Mouse (Mus musculus) embryonic fibroblast, embryonic 13.5 days (primary cell): ENCODE measurements at regions not wholly inside any gene's neighbourhood (a gene's known extent, or its start where the extent isn't known, plus 50 kb on each side); places are given as distances from the start of the nearest gene placed in this dataset.

Experiments used
- H3K27ac ChIP-seq: 2 replicates; pipeline ENCODE4 v1.5.1; 2012; ENCODE audit warnings: low read length, control low read depth, inconsistent platforms; ENCODE audit not compliant: insufficient read depth
- H3K4me1 ChIP-seq: 2 replicates; pipeline ENCODE4 v1.6.1; 2011; ENCODE audit warnings: low read length; ENCODE audit not compliant: control insufficient read depth, insufficient read depth
- H3K4me3 ChIP-seq: 2 replicates; pipeline ENCODE4 v1.5.1; 2011; ENCODE audit warnings: mild to moderate bottlenecking, control low read depth, low read length; ENCODE audit not compliant: insufficient read depth
- CTCF ChIP-seq: IDR thresholded peaks from 2 replicates; pipeline ENCODE4 v1.5.1; 2011; ENCODE audit warnings: mild to moderate bottlenecking, control low read depth, low read length, moderate library complexity, borderline replicate concordance; ENCODE audit not compliant: insufficient read depth
- POLR2A ChIP-seq: IDR thresholded peaks from 2 replicates; pipeline ENCODE4 v1.6.1; 2011; ENCODE audit warnings: low read depth, mild to moderate bottlenecking, control low read depth, low read length, moderate library complexity

DNA sequence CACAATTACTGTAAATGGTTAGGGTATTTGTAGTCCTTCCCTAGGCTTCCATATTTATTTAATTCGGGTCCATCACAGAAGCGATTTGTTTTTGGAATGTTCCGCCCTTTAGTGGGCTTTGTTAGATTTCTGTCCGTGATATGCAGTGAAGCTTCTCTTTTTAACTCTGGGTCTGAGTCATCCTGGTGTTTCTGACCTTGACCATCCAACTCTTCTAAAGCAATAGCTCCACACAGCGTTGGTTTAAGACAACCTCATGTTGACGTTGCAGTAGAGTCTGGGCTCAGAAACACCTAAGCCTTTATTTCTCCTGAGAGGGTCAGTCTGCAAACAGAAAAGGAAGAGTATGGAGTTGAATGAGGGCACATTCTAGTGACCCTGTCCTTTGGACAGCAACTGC is 107.4 kb upstream of the Kcna4 start:
- Histone ChIP-seq H3K4me1 (no peaks in the 10 kb centered on the region), H3K27ac (no peak overlapping the region), H3K4me3 (no peak overlapping the region)
- no peak for TF ChIP-seq POLR2A
- no peak for TF ChIP-seq CTCF

DNA sequence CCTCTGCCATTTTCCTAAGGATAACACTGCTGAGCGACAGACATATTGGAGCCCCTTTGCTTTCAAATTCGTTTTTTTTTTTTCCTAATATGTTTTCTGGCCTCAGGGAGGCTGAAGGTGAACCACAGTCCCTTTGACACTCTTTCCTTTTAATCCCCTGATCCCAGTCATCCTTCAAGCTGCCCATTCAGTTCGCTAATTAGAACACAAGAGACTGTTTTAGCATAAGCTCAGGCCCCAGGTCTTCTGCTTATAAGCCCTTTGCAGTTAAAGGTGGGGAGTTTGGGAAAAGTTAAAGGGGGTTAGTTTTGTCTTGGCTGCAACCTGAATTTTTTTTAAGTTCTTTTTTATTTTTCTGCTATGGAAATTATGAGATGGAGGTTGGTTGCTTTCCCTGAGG is 105.6 kb upstream of the Kcna4 start:
- no peak for TF ChIP-seq POLR2A
- no peak for TF ChIP-seq CTCF
- no peak overlapping the region for H3K27ac ChIP-seq
- H3K4me3 ChIP-seq = no peak overlapping the region
- H3K4me1 ChIP-seq = no peaks in the 10 kb centered on the region

DNA sequence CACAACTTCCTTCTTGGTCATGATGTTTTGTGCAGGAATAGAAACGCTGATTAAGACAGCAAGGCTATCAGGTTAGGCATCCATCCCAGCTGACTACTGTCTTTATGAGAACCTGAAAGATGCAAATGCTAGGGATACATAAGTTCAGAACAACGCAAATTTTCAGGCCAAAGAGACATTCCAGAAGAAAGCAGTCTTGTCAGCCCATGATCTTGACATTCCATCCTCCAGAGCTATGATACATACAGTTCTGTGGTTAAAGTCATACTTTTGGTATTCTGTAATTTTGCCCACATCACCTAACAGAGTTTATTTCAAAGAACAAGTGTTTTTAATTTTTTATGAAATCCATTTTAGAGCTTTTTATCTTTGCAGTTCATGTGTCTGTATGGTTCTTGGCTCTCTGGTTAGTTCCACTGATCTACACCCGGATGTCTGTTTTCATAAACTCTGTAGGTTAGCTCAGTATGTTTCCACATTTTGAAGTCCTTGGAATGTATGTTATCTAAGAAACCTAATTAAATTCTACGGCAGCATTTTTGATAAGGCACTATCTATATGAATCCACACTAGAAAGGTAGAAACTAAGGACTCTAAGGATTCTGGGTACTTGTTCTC is 88.5 kb upstream of the Kcna4 start:
- Histone ChIP-seq H3K4me1 (peaks cover 5% of the 10 kb centered on the region), H3K27ac (peak overlapping the region; percentile 79), H3K4me3 (no peak overlapping the region)
- TF ChIP-seq POLR2A = no peak
- no peak for TF ChIP-seq CTCF

DNA sequence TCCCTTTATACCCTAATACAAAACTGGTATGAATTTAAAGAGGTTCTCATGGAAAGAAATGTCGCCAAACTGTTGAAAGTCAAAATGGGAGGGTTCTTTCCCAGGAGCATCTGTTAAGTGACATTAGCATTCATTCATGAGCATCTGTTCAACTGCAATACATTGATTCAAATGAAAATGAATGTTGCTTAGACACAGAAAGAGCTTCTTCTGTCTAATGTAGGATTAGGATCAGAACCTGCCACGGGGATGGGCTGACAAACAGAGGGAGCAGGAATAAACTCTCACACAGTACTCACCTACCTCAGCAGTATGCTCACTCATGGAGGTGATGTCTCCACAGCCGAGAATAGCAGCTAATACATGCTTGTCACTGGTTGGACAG is 88.0 kb upstream of the Kcna4 start:
- peak overlapping the region; percentile 42 for H3K27ac ChIP-seq
- no peak overlapping the region for H3K4me3 ChIP-seq
- peaks cover 5% of the 10 kb centered on the region for H3K4me1 ChIP-seq
- TF ChIP-seq POLR2A = no peak
- TF ChIP-seq CTCF = no peak

DNA sequence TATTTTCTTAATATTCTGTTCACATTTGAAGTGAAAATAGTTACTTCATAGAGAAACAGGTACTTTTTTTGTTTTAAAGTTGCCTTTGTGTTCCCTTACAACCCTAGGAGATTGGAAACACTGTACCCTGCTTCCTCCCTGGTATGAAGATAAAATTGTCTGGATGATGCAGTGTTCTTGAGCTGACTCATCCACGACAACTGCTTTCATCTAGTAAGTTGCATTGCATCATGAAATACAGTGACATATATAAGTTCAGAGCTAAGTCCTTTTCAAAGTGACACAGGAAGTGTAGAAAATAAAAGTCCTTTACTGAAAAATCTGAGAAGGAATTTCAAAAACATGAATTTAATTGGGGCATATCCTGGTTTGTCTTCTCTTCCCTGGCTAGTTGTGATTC is 68.9 kb upstream of the Kcna4 start:
- TF ChIP-seq POLR2A (no peak), CTCF (no peak)
- no peak overlapping the region for H3K4me3 ChIP-seq
- no peak overlapping the region for H3K27ac ChIP-seq
- H3K4me1 ChIP-seq = no peaks in the 10 kb centered on the region

DNA sequence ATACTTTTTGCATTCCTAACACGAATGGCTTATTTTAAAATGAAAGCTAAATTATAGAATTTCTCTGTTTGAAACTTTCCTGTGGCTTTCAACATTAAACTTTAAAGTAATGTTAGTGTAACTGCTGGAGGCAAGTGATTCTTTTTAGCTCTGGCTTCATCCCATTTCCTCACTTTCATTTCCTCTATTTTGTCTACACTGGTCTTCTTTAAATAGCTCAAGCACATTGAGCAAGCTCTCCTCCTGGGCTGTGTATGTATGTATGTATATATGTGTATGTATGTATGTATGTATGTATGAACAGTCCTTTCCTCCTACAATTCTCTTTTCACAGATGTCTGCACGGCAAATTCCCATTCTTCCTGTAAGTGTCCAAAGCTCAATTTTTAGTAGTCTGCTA is 65.8 kb upstream of the Kcna4 start:
- no peak overlapping the region for H3K27ac ChIP-seq
- H3K4me3 ChIP-seq = no peak overlapping the region
- TF ChIP-seq CTCF (no peak), POLR2A (no peak)
- H3K4me1 ChIP-seq = peaks cover 6% of the 10 kb centered on the region

DNA sequence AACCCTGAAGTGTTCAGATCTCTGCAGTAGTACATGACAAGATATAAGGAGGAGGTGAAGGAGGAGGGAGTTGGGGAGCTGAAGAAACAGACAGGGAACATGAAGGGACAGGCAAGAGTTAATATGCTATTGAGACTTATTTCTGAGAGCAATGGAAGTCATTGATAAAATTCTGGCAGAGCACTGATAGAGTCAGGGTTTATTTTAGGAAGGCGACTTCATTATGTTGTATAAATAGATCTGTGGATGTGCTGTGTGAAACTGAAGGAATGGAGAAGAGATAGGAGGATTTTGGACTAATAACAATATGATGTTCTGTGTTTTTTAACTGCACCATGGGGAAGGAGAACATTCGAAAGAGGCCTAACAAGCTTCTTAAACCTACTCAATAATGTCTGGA is 63.0 kb upstream of the Kcna4 start:
- Histone ChIP-seq H3K27ac (no peak overlapping the region), H3K4me1 (peaks cover 6% of the 10 kb centered on the region), H3K4me3 (no peak overlapping the region)
- no peak for TF ChIP-seq CTCF
- no peak for TF ChIP-seq POLR2A

DNA sequence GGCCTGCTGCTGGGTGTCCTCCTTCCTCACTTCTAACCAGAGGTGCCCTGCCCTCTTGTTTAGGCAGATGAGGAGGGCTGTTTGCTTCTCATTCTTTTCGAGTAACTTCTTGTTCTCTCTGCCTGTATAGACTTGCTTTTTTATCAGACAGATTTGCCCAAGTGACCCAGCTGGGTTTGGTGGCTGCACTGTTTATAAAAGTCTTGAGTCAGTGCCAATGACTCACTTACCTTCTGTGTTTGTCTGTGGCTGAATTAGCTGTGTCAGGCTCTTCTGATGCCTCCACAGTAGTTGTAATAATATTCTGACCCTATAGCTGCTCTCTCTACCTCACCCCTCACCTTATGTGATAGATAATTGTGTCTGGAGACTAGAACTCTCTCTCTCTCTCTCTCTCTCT is 62.2 kb upstream of the Kcna4 start:
- H3K4me1 ChIP-seq = peaks cover 6% of the 10 kb centered on the region
- H3K4me3 ChIP-seq = no peak overlapping the region
- no peak overlapping the region for H3K27ac ChIP-seq
- TF ChIP-seq CTCF (no peak), POLR2A (no peak)

DNA sequence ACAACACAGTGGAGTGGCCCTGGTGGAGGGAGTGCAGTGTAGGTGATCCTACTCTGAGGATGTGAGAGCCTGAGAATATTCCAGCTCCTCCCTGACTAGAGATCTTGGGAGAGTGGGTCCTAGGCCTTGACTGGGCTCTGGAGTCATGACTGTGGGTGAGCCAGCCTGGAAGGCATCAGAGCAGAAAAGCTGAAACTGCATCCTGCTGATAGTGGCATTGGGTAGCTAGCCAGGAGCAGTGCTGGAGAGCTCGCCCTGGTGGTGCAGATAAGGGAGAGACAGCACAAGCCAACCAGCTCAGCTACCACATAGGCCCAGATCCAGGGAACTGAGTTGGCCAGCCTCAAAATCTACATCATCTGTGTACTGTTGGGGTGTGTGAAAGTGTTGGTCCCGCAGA is 58.8 kb upstream of the Kcna4 start:
- Histone ChIP-seq H3K27ac (no peak overlapping the region), H3K4me3 (no peak overlapping the region), H3K4me1 (peaks cover 6% of the 10 kb centered on the region)
- TF ChIP-seq POLR2A (no peak), CTCF (no peak)

DNA sequence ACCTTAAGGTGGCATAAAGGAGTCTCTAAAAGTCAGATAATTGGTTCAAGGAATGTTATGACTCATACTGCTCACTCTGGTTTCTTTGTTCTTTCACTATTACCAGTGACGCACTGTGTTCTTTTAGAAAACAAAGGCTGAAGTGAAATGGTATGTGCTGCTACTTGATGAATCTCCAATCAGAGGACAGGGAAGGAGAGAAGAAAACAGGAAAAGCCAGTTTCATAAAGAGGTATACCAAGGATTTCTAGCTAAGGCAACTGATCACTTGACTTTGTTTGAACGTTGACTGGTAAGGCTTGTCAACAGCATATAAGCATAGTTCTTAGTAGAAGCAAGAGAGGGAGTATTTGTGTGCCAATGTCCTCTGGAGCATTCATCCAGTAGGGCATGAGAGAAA is 57.6 kb upstream of the Kcna4 start:
- H3K4me3 ChIP-seq = no peak overlapping the region
- no peak for TF ChIP-seq POLR2A
- no peak for TF ChIP-seq CTCF
- peaks cover 4% of the 10 kb centered on the region for H3K4me1 ChIP-seq
- no peak overlapping the region for H3K27ac ChIP-seq
